Mouse (Mus musculus) olfactory bulb, adult 2 months (tissue): Measurements from ENCODE around the gene Tmem164.

Experiments
- CTCF ChIP-seq: fragments of 200-500 bp; IDR thresholded peaks from 2 replicates; pipeline ENCODE4 v1.5.1; 2012; ENCODE audit warnings: low read depth, mild to moderate bottlenecking, low read length, moderate library complexity; ENCODE audit not compliant: insufficient read depth
- POLR2A ChIP-seq: fragments of 200-500 bp; IDR thresholded peaks from 2 replicates; pipeline ENCODE4 v1.6.1; 2012; ENCODE audit warnings: mild to moderate bottlenecking, low read depth, low read length, moderate library complexity; ENCODE audit not compliant: insufficient read depth

GRCm38 (mm10) chrX:142647202-142647601 is 34.0 kb upstream of the Tmem164 start:
- TF ChIP-seq POLR2A (no peak), CTCF (no peak)
